Mouse (Mus musculus) B cell, adult 67 days (primary cell): Measurements from ENCODE around the gene A1cf. TPM values are rescaled to one million over a fixed set of nuclear protein-coding genes. Genes with fewer than 3 reads are reported as not detected.

Experiments used
- total RNA-seq, 2 experiments: library from RNA; stranded (reverse); gene quantifications; 4 replicates each; pipeline ENCODE4 v1.2.4; 2023

Gene A1cf
- not detected for total RNA-seq

GRCm38 (mm10) chr19:31868521-31868920 is at the start of gene A1cf:
TSS of gene A1cf (plus strand) at chr19:31868764.

Other genes starting within 250 kb of the A1cf start
- gene Prkg1, start 103.7 kb upstream of the A1cf start, total RNA-seq = not detected
- 1 to 10 TPM; 5.9 to 8.5 TPM for gene Asah2, start 239.4 kb downstream of the A1cf start, total RNA-seq